Mouse (Mus musculus) CH12.LX (cell line): ENCODE measurements at regions not wholly inside any gene's neighbourhood (a gene's known extent, or its start where the extent isn't known, plus 50 kb on each side); places are given as distances from the start of the nearest gene placed in this dataset.

ENCODE experiments used
- DNase-seq: peaks from one replicate; pipeline ENCODE4 v3.0.0-alpha.2; 2013; ENCODE audit errors: extremely low read depth
- H3K27ac ChIP-seq: 2 replicates; pipeline ENCODE4 v1.5.1; 2012; ENCODE audit warnings: low read depth, mild to moderate bottlenecking, control low read depth, moderate library complexity; ENCODE audit not compliant: insufficient read depth
- H3K27me3 ChIP-seq: replicated peaks from 2 replicates; pipeline ENCODE3; 2012; ENCODE audit warnings: inconsistent platforms
- H3K36me3 ChIP-seq, 2 experiments: replicated peaks in 1 of 2; 2 replicates each; pipeline versions ENCODE3 to v1.6.1; 2012; ENCODE audit warnings: inconsistent platforms in 1 of 2, low read length in 1 of 2, mild to moderate bottlenecking in 1 of 2, mixed read lengths in 1 of 2, moderate library complexity in 1 of 2; ENCODE audit not compliant: control insufficient read depth in 1 of 2, insufficient read depth in 1 of 2
- H3K4me1 ChIP-seq, 2 experiments: 2 replicates each; pipeline ENCODE4 v1.6.1; 2012; ENCODE audit warnings: inconsistent platforms in 1 of 2, moderate library complexity in 1 of 2; ENCODE audit not compliant: insufficient read depth in 2 of 2, control insufficient read depth in 1 of 2
- H3K4me2 ChIP-seq: 2 replicates; pipeline ENCODE4 v1.6.1; 2012; ENCODE audit warnings: low read depth, mild to moderate bottlenecking, control low read depth; ENCODE audit not compliant: poor library complexity, insufficient read depth, severe bottlenecking
- H3K4me3 ChIP-seq, 3 experiments: fragments of 150-350 bp in 1 of 3; sonication (generic) in 1 of 3; replicated peaks in 1 of 3; 2 replicates each; pipeline versions ENCODE3 to v1.5.1; 2011 to 2012; ENCODE audit warnings: low read depth in 2 of 3, low read length in 2 of 3, mild to moderate bottlenecking in 2 of 3, moderate library complexity in 2 of 3, control low read depth in 1 of 3, improper control_type of control experiment in 1 of 3, inconsistent platforms in 1 of 3, mixed read lengths in 1 of 3; ENCODE audit not compliant: poor library complexity in 1 of 3
- H3K79me2 ChIP-seq: replicated peaks from 2 replicates; pipeline ENCODE4 v1.6.1; 2012; ENCODE audit warnings: mild to moderate bottlenecking, moderate library complexity; ENCODE audit not compliant: control insufficient read depth, poor library complexity, insufficient read depth, severe bottlenecking; ENCODE audit errors: extremely low read depth
- H3K9ac ChIP-seq: 2 replicates; pipeline ENCODE4 v1.6.1; 2012; ENCODE audit warnings: low read depth, mild to moderate bottlenecking, control low read depth, moderate library complexity; ENCODE audit not compliant: insufficient read depth
- H3K9me3 ChIP-seq: replicated peaks from 2 replicates; pipeline ENCODE3; 2012; ENCODE audit warnings: low read length, inconsistent platforms, mixed read lengths
- CTCF ChIP-seq, 2 experiments: IDR thresholded peaks in 1 of 2; conservative IDR thresholded peaks in 1 of 2; 2 replicates each; pipeline ENCODE4 v1.5.1; 2011 to 2012; ENCODE audit warnings: low read depth in 2 of 2, low read length in 2 of 2, improper control_type of control experiment in 1 of 2, inconsistent platforms in 1 of 2, mild to moderate bottlenecking in 1 of 2, moderate library complexity in 1 of 2
- JUND ChIP-seq: conservative IDR thresholded peaks from 2 replicates; pipeline ENCODE4 v1.6.1; 2011; ENCODE audit warnings: low read depth, low read length, improper control_type of control experiment
- MAFK ChIP-seq: IDR thresholded peaks from 2 replicates; pipeline ENCODE4 v1.6.1; 2011; ENCODE audit warnings: low read length, improper control_type of control experiment; ENCODE audit not compliant: insufficient replicate concordance
- MXI1 ChIP-seq: IDR thresholded peaks from 2 replicates; pipeline ENCODE4 v1.6.1; 2011; ENCODE audit warnings: mild to moderate bottlenecking, low read depth, low read length, improper control_type of control experiment
- MYC ChIP-seq: IDR thresholded peaks from 2 replicates; pipeline ENCODE4 v1.6.1; 2011; ENCODE audit warnings: low read depth, mild to moderate bottlenecking, improper control_type of control experiment, low read length
- NELFE ChIP-seq: IDR thresholded peaks from 2 replicates; pipeline ENCODE4 v1.6.1; 2011; ENCODE audit warnings: low read depth, low read length, improper control_type of control experiment
- RAD21 ChIP-seq: IDR thresholded peaks from 2 replicates; pipeline ENCODE4 v1.6.1; 2011; ENCODE audit warnings: low read depth, mild to moderate bottlenecking, low read length, improper control_type of control experiment, moderate library complexity
- ZMIZ1 ChIP-seq: IDR thresholded peaks from 2 replicates; pipeline ENCODE4 v1.6.1; 2012; ENCODE audit warnings: low read depth, mild to moderate bottlenecking, inconsistent platforms, low read length, improper control_type of control experiment
- ZNF384 ChIP-seq: IDR thresholded peaks from 2 replicates; pipeline ENCODE4 v1.6.1; 2012; ENCODE audit warnings: low read depth, low read length, improper control_type of control experiment, inconsistent platforms
- dilution Hi-C: fragments of 300-500 bp; cut with MboI; formaldehyde crosslinking; loops from 2 replicates; pipeline ENCODE4 v1.14.3; 2020; ENCODE audit warnings: low sequenced_read_pairs; ENCODE audit not compliant: extremely low pct_unique_long_range_greater_than_20kb, extremely low pct_ligation_motif_present
- in situ Hi-C: fragments of 300-500 bp; cut with MboI; formaldehyde crosslinking; loops from 3 replicates; pipeline ENCODE4 v1.14.3; 2019; ENCODE audit warnings: low sequenced_read_pairs, low pct_ligation_motif_present, low pct_unique_long_range_greater_than_20kb, mixed read lengths

GRCm38 (mm10) chr1:51670009-51670408 lies 191.8 kb upstream of the Nabp1 start:
- Histone ChIP-seq H3K27ac (no peak overlapping the region), H3K4me1 (peaks cover 3 to 10% of the 10 kb centered on the region in 2 experiments; a peak in 3 of 4 replicates), H3K27me3 (no peaks in the 10 kb centered on the region), H3K4me3 (no peak overlapping the region), H3K79me2 (no peaks in the 10 kb centered on the region), H3K36me3 (no peaks in the 10 kb centered on the region), H3K4me2 (no peak overlapping the region), H3K9me3 (no peaks in the 10 kb centered on the region), H3K9ac (no peak overlapping the region)
- dilution Hi-C loops, result no loop called here
- no peak for DNase-seq
- in situ Hi-C loops, result no loop called here
- no peak for TF ChIP-seq MXI1
- TF ChIP-seq MAFK, result no peak

GRCm38 (mm10) chr1:51668881-51669280 lies 190.7 kb upstream of the Nabp1 start:
- Histone ChIP-seq H3K9me3 (no peaks in the 10 kb centered on the region), H3K4me2 (no peak overlapping the region), H3K27ac (no peak overlapping the region), H3K9ac (no peak overlapping the region), H3K79me2 (no peaks in the 10 kb centered on the region), H3K4me3 (no peak overlapping the region), H3K27me3 (no peaks in the 10 kb centered on the region), H3K4me1 (peaks cover 3 to 10% of the 10 kb centered on the region in 2 experiments; a peak in 3 of 4 replicates), H3K36me3 (no peaks in the 10 kb centered on the region)
- DNase-seq, result no peak
- TF ChIP-seq NELFE (no peak), CTCF (conservative IDR thresholded peaks at IDR 0.05 in 1 of 2, IDR thresholded peaks at IDR 0.05 in 1 of 2; ENCODE audit: low read depth in 2 of 2, low read length in 2 of 2) (peak in 1 of 2 experiments; percentile 21; a peak in 1 of 4 replicates), RAD21 (peak; percentile 19), JUND (no peak)
- dilution Hi-C loops, result no loop called here
- in situ Hi-C loops, result no loop called here

- Histone ChIP-seq H3K4me2 (no peak overlapping the region), H3K79me2 (no peaks in the 10 kb centered on the region), H3K9ac (no peak overlapping the region), H3K9me3 (no peaks in the 10 kb centered on the region), H3K36me3 (no peaks in the 10 kb centered on the region), H3K27ac (no peak overlapping the region), H3K27me3 (no peaks in the 10 kb centered on the region), H3K4me3 (no peak overlapping the region), H3K4me1 (0 out of 4 replicates have a peak, but pooled peaks cover 2 to 3% of the 10 kb centered on the region in 2 experiments)
- no peak for DNase-seq
- in situ Hi-C loops, result no loop called here
- no peak for TF ChIP-seq ZMIZ1
- no peak for TF ChIP-seq MYC
- TF ChIP-seq ZNF384, result no peak
- dilution Hi-C loops, result no loop called here
Measured at GRCm38 (mm10) chr1:51660531-51660930, 182.3 kb upstream of the Nabp1 start.
